Mouse (Mus musculus): ENCODE measurements around the gene Pla2g4c. TPM values are rescaled to one million over a fixed set of nuclear protein-coding genes. Genes with fewer than 3 reads are reported as not detected.

The Pla2g4c gene
- polyA plus RNA-seq, 1 experiment from 2014 or later = 1.1 TPM

DNA sequence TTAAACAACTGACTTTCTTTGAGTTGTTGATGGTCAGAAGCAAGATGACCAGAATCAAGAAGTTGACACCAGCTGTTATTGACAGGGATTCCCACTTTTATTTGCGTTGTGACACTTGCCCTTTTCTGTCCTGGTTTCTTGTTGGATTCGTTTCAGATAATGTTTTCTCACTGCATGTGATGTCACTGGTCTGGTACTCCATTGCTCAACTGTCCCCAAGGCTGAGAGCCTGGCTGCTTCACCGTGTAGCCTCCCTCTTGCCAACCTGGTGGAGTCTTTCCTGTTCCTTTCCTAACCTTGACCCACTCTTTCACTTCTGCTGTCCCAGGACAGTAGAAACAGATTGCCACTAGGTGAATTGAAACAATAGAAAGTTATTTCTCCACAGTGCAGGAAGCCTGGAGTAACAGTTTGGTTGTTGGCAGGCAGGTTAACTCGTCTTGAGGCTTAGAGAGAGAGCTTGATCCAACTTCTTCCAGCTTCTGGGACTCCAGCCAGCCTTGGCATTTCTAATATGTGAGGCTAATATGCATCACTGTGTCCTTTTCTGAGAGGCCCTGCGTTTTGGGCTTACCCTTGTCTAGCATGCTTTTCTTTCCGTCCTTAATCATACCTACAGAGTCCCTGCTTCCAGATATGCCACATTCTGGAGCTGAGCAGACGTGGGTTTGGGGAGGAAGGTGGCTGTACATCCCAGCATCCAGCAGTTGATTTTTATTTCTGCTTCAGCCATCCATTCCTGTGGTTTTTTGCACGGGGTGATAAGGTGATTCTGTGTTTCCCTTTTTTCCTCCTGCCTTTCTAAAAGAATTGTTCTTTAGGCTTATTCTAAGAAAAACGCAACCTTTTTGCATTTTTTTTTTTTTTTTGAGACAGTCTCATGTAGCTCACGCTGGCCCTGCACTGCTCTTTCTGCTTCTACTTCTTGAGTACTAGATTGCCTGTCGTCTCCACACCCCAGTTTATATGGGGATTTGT is 30.3 kb upstream of the Pla2g4c start:
- H3K4me3 ChIP-seq (ENCODE audit: low read depth, low read length) = no peak overlapping the region
- ATAC-seq (ENCODE audit: insufficient number of reproducible peaks, insufficient read depth, low FRiP score, low read depth) = no peak
- H3K27ac ChIP-seq (ENCODE audit: low read length) = no peak overlapping the region
- H3K9ac ChIP-seq (replicated peaks; ENCODE audit: low read depth, low read length) = no peak overlapping the region
- 83% methylated on average over 11 of the region's 11 CpGs for WGBS
- H3K9me3 ChIP-seq (ENCODE audit: control insufficient read depth, low read depth, low read length) = no peaks in the 10 kb centered on the region
- no peaks in the 10 kb centered on the region for H3K4me1 ChIP-seq (ENCODE audit: control insufficient read depth, insufficient read depth, low read length)
- peaks cover 59% of the 10 kb centered on the region; the same call in 1 of the 2 replicates for H3K36me3 ChIP-seq (ENCODE audit: control insufficient read depth, insufficient read depth, low read length)
- H3K27me3 ChIP-seq (ENCODE audit: control insufficient read depth, insufficient read depth, low read length) = no peaks in the 10 kb centered on the region
- no peak overlapping the region for H3K4me2 ChIP-seq (replicated peaks; ENCODE audit: low read depth, low read length)

DNA sequence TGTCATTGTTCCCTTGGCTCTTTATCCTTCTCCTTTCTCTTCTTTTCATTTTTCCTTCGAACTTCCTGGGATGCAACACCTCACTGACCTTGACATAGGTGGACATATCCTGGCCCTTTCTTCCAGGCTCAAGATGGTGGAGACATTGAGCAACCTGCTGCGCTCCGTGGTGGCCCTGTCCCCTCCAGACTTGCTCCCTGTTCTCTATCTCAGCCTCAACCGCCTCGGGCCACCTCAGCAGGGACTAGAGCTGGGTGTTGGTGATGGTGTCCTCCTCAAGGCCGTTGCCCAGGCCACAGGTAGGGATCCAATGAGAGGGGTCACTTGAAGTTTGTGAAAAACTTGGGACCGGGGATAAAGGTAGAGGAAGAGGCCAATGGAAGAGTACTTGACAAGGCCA is 29.2 kb upstream of the Pla2g4c start:
- Histone ChIP-seq H3K4me3 (ENCODE audit: low read depth, low read length) (no peak overlapping the region), H3K36me3 (ENCODE audit: control insufficient read depth, insufficient read depth, low read length) (peaks cover 52% of the 10 kb centered on the region; the same call in 1 of the 2 replicates), H3K27me3 (ENCODE audit: control insufficient read depth, insufficient read depth, low read length) (no peaks in the 10 kb centered on the region), H3K27ac (ENCODE audit: low read length) (no peak overlapping the region), H3K4me2 (replicated peaks; ENCODE audit: low read depth, low read length) (no peak overlapping the region), H3K9me3 (ENCODE audit: control insufficient read depth, low read depth, low read length) (no peaks in the 10 kb centered on the region), H3K4me1 (ENCODE audit: control insufficient read depth, insufficient read depth, low read length) (no peaks in the 10 kb centered on the region), H3K9ac (replicated peaks; ENCODE audit: low read depth, low read length) (no peak overlapping the region)
- no peak for ATAC-seq (ENCODE audit: insufficient number of reproducible peaks, insufficient read depth, low FRiP score, low read depth)
- WGBS = 93% methylated on average over 7 of the region's 7 CpGs

DNA sequence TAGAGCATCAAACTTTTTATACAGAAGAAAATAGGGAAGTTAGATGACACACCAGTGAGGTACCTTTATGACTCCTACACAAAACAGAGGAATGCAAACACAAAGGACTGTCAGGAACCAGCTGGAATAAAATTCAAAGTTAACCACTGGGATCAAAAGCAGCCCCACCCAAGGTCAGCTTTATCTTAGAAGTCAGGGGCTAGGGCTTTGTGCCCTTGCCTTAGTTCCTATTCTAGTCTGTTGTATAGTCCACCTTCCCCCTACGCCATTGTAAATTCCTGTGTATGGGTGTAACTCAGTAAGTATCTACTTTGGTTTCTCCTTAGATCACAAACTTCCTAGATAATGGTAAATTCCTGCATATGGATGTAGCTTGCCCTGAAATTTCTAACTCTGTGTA is 26.8 kb upstream of the Pla2g4c start:
- Histone ChIP-seq H3K36me3 (ENCODE audit: control insufficient read depth, insufficient read depth, low read length) (peaks cover 57% of the 10 kb centered on the region; the same call in 1 of the 2 replicates), H3K4me2 (replicated peaks; ENCODE audit: low read depth, low read length) (no peak overlapping the region)
- WGBS = 68% methylated on average over 1 of the region's 1 CpGs

DNA sequence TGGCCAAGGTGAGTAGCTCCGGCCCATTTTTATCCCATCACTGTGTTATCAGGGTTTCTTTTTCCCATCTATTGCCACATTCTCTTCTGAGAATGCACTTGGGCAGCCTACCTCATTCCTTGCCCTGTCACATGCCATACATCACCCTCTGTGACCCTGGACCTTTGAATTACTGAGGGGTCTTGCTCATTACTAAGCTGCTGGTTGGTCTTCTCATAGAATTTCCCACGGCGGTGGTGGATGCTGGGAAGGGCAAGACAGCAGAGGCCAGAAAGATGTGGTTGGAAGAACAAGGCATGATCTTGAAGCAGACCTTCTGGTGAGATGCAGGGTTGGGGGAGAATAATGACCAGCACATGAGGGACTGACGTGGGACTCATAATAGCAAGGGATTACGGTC is 25.6 kb upstream of the Pla2g4c start:
- peaks cover 61% of the 10 kb centered on the region for H3K36me3 ChIP-seq (ENCODE audit: control insufficient read depth, insufficient read depth, low read length)

More for the DNA sequence above, 26.8 kb upstream of the Pla2g4c start:
- H3K4me3 ChIP-seq (ENCODE audit: low read depth, low read length) = no peak overlapping the region
- no peak overlapping the region for H3K9ac ChIP-seq (replicated peaks; ENCODE audit: low read depth, low read length)
- H3K27me3 ChIP-seq (ENCODE audit: control insufficient read depth, insufficient read depth, low read length) = no peaks in the 10 kb centered on the region
- H3K4me1 ChIP-seq (ENCODE audit: control insufficient read depth, insufficient read depth, low read length) = no peaks in the 10 kb centered on the region
- no peak overlapping the region for H3K27ac ChIP-seq (ENCODE audit: low read length)
- H3K9me3 ChIP-seq (ENCODE audit: control insufficient read depth, low read depth, low read length) = no peaks in the 10 kb centered on the region
- no peak for ATAC-seq (ENCODE audit: insufficient number of reproducible peaks, insufficient read depth, low FRiP score, low read depth)

DNA sequence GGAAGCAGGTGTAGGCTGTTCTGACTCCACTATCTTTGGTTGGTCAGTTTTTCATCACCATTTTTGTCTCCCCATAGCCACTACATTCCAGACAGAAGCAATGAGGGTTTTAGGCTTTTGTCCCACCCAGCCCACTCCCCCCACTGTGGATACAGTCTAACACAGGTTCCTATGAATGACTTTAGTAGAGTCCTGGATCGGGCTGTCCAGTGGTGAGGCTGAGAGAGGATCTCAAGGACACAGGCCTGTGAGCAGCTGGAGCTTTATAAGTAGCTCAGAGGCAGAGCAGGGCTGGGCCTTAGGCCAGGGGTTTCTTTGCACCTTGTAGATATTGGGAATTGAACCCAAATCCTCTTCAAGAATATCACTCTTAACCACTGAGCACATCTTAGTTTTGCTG is 22.8 kb upstream of the Pla2g4c start:
- no peak for ATAC-seq (ENCODE audit: insufficient number of reproducible peaks, insufficient read depth, low FRiP score, low read depth)
- Histone ChIP-seq H3K4me1 (ENCODE audit: control insufficient read depth, insufficient read depth, low read length) (no peaks in the 10 kb centered on the region), H3K27ac (ENCODE audit: low read length) (no peak overlapping the region), H3K9me3 (ENCODE audit: control insufficient read depth, low read depth, low read length) (no peaks in the 10 kb centered on the region), H3K9ac (replicated peaks; ENCODE audit: low read depth, low read length) (no peak overlapping the region), H3K4me2 (replicated peaks; ENCODE audit: low read depth, low read length) (no peak overlapping the region), H3K36me3 (ENCODE audit: control insufficient read depth, insufficient read depth, low read length) (peaks cover 54% of the 10 kb centered on the region), H3K4me3 (ENCODE audit: low read depth, low read length) (no peak overlapping the region), H3K27me3 (ENCODE audit: control insufficient read depth, insufficient read depth, low read length) (no peaks in the 10 kb centered on the region)
- WGBS = 95% methylated on average over 1 of the region's 1 CpGs

More for the DNA sequence above, 25.6 kb upstream of the Pla2g4c start:
- H3K27me3 ChIP-seq (ENCODE audit: control insufficient read depth, insufficient read depth, low read length) = no peaks in the 10 kb centered on the region
- H3K27ac ChIP-seq (ENCODE audit: low read length) = no peak overlapping the region
- H3K9ac ChIP-seq (replicated peaks; ENCODE audit: low read depth, low read length) = no peak overlapping the region
- H3K4me3 ChIP-seq (ENCODE audit: low read depth, low read length) = no peak overlapping the region
- no peak overlapping the region for H3K4me2 ChIP-seq (replicated peaks; ENCODE audit: low read depth, low read length)
- no peak for ATAC-seq (ENCODE audit: insufficient number of reproducible peaks, insufficient read depth, low FRiP score, low read depth)
- 93% methylated on average over 5 of the region's 5 CpGs for WGBS
- no peaks in the 10 kb centered on the region for H3K9me3 ChIP-seq (ENCODE audit: control insufficient read depth, low read depth, low read length)
- no peaks in the 10 kb centered on the region for H3K4me1 ChIP-seq (ENCODE audit: control insufficient read depth, insufficient read depth, low read length)

DNA sequence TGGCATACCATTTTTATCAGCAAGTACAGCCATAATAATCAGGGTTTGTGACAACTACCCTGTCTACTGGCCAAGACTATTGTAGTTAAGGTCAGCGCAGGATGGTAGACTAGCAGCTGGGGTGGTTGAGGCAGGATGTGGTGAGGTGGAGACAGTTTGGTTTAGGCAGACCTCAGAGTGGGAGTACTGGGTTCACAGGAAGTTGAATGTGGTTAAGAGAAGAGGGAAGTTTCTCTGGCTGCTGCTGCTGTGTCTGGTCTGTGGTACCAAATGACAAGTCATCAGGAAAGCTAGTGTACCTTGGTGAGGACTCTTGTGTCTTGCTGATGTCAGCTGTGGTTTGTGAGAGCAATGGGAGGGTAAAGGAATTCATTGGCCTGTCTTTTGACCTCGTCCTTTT is 21.7 kb upstream of the Pla2g4c start:
- peaks cover 53% of the 10 kb centered on the region for H3K36me3 ChIP-seq (ENCODE audit: control insufficient read depth, insufficient read depth, low read length)
- H3K27me3 ChIP-seq (ENCODE audit: control insufficient read depth, insufficient read depth, low read length) = no peaks in the 10 kb centered on the region
- H3K4me1 ChIP-seq (ENCODE audit: control insufficient read depth, insufficient read depth, low read length) = no peaks in the 10 kb centered on the region
- no peaks in the 10 kb centered on the region for H3K9me3 ChIP-seq (ENCODE audit: control insufficient read depth, low read depth, low read length)
- no peak overlapping the region for H3K9ac ChIP-seq (replicated peaks; ENCODE audit: low read depth, low read length)
- H3K4me2 ChIP-seq (replicated peaks; ENCODE audit: low read depth, low read length) = no peak overlapping the region
- no peak overlapping the region for H3K27ac ChIP-seq (ENCODE audit: low read length)
- no peak for ATAC-seq (ENCODE audit: insufficient number of reproducible peaks, insufficient read depth, low FRiP score, low read depth)
- 87% methylated on average over 2 of the region's 2 CpGs for WGBS
- no peak overlapping the region for H3K4me3 ChIP-seq (ENCODE audit: low read depth, low read length)

DNA sequence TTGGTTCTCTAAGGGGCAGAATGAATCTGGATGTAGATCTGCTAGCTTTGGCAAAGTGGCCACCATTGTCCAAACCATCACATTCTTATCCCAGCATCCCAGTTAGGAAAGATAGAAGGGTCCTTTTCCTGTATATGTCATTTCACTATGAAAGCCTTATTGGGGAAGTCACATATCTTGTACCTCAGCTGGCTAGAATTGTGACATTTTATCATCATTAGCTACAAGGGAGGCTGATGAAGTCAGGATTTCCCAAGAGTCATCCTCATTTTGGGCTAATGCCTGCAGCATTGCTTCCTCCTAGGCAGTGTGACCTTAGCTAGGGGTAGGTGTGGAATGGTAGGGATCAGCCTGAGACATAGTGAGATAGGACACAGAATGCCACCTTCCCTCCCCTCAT is 21.1 kb upstream of the Pla2g4c start:
- no peak overlapping the region for H3K27ac ChIP-seq (ENCODE audit: low read length)
- H3K4me1 ChIP-seq (ENCODE audit: control insufficient read depth, insufficient read depth, low read length) = no peaks in the 10 kb centered on the region
- H3K4me3 ChIP-seq (ENCODE audit: low read depth, low read length) = no peak overlapping the region
- H3K4me2 ChIP-seq (replicated peaks; ENCODE audit: low read depth, low read length) = no peak overlapping the region
- H3K27me3 ChIP-seq (ENCODE audit: control insufficient read depth, insufficient read depth, low read length) = no peaks in the 10 kb centered on the region
- H3K9ac ChIP-seq (replicated peaks; ENCODE audit: low read depth, low read length) = no peak overlapping the region
- H3K36me3 ChIP-seq (ENCODE audit: control insufficient read depth, insufficient read depth, low read length) = peaks cover 57% of the 10 kb centered on the region
- H3K9me3 ChIP-seq (ENCODE audit: control insufficient read depth, low read depth, low read length) = no peaks in the 10 kb centered on the region
- no peak for ATAC-seq (ENCODE audit: insufficient number of reproducible peaks, insufficient read depth, low FRiP score, low read depth)

DNA sequence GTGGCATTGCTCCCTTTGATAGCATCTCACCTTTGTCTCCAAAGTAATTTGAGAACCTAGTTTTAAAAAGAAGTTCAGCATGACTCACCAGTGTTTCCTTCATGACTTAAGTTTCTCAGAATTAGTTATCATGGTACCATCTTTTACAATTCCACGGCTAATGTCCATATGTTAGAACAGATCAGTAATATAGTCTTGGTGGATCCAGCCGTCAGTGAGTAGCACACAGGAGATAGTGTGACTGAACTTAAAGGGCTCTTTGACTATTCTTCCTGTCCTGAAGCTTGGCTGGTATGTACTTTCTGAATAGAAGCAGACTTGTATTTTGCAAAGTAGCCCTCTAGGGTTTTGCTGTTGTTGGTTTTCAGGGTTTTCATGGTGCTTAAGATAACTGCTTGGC is 15.0 kb upstream of the Pla2g4c start:
- Histone ChIP-seq H3K27ac (ENCODE audit: low read length) (no peak overlapping the region), H3K4me2 (replicated peaks; ENCODE audit: low read depth, low read length) (no peak overlapping the region), H3K4me3 (ENCODE audit: low read depth, low read length) (no peak overlapping the region), H3K9ac (replicated peaks; ENCODE audit: low read depth, low read length) (no peak overlapping the region), H3K36me3 (ENCODE audit: control insufficient read depth, insufficient read depth, low read length) (peaks cover 45% of the 10 kb centered on the region), H3K4me1 (ENCODE audit: control insufficient read depth, insufficient read depth, low read length) (no peaks in the 10 kb centered on the region), H3K9me3 (ENCODE audit: control insufficient read depth, low read depth, low read length) (no peaks in the 10 kb centered on the region), H3K27me3 (ENCODE audit: control insufficient read depth, insufficient read depth, low read length) (no peaks in the 10 kb centered on the region)
- no peak for ATAC-seq (ENCODE audit: insufficient number of reproducible peaks, insufficient read depth, low FRiP score, low read depth)
- WGBS = 90% methylated on average over 2 of the region's 2 CpGs
